Mouse (Mus musculus): ENCODE measurements around the gene Vamp8.

The Vamp8 gene

GRCm38 (mm10) chr6:72348411-72348810 is 42.1 kb downstream of the Vamp8 start:
- DNase-seq: peak; percentile 25

GRCm38 (mm10) chr6:72347166-72347941 is 43.1 kb downstream of the Vamp8 start, which contains the start of gene 0610030E20Rik:
Gene 0610030E20Rik, plus strand, starts transcription at chr6:72347317.
- DNase-seq: peak; percentile 83

GRCm38 (mm10) chr6:72346261-72346660 is 44.2 kb downstream of the Vamp8 start:
- peak; percentile 25 for DNase-seq

GRCm38 (mm10) chr6:72345633-72346032 is 44.9 kb downstream of the Vamp8 start:
- DNase-seq: no peak

GRCm38 (mm10) chr6:72345074-72345567 is 45.4 kb downstream of the Vamp8 start, which contains the start of gene Usp39:
Gene Usp39, minus strand, starts transcription at chr6:72345184.
- peak; percentile 93 for DNase-seq

GRCm38 (mm10) chr6:72344396-72345073 is 46.0 kb downstream of the Vamp8 start:
- no peak for DNase-seq

- no peak for DNase-seq
Measured at GRCm38 (mm10) chr6:72340481-72340880, 50.0 kb downstream of the Vamp8 start.
